Mouse (Mus musculus) frontal cortex, postnatal 10 days (tissue): ENCODE results near the gene Ubr1.

Experiments
- DNase-seq, 2 experiments: peaks; one replicate each; pipeline ENCODE4 v3.0.0; 2022; ENCODE audit warnings: low spot score in 2 of 2, mixed read lengths in 1 of 2

Ubr1 gene

GRCm38 (mm10) chr2:120853151-120853550, 117.4 kb downstream of the Ubr1 start:
- no peak for DNase-seq

GRCm38 (mm10) chr2:120852626-120853025, 117.9 kb downstream of the Ubr1 start:
- DNase-seq: no peak

- peak; percentile 94 to 97 for DNase-seq
Measured at GRCm38 (mm10) chr2:120850424-120851082, 120.0 kb downstream of the Ubr1 start, which contains the start of gene Ttbk2. Ttbk2 (minus strand) TSS chr2:120850604.

GRCm38 (mm10) chr2:120849449-120850423, 120.8 kb downstream of the Ubr1 start, which contains the start of gene Cdan1:
Cdan1 (minus strand) TSS chr2:120850128.
- DNase-seq: peak; percentile 27 to 50

- DNase-seq: no peak
Measured at GRCm38 (mm10) chr2:120845280-120845679, 125.2 kb downstream of the Ubr1 start.

GRCm38 (mm10) chr2:120843990-120844389, 126.5 kb downstream of the Ubr1 start:
- DNase-seq: no peak

GRCm38 (mm10) chr2:120841211-120841610, 129.3 kb downstream of the Ubr1 start:
- no peak for DNase-seq

- DNase-seq: no peak
Measured at GRCm38 (mm10) chr2:120835167-120835566, 135.3 kb downstream of the Ubr1 start.

GRCm38 (mm10) chr2:120826936-120827638, 143.4 kb downstream of the Ubr1 start:
- no peak for DNase-seq
